Mouse (Mus musculus) MEL (cell line): ENCODE data around the gene Tspan13. TPM values are rescaled to one million over a fixed set of nuclear protein-coding genes. Genes with fewer than 3 reads are reported as not detected.

Experiments used
- DNase-seq: peaks from one replicate; pipeline ENCODE4 v3.0.0; 2011; ENCODE audit warnings: low read depth, low spot score
- H3K27ac ChIP-seq: 2 replicates; pipeline ENCODE4 v1.5.1; 2012; ENCODE audit warnings: low read depth, mild to moderate bottlenecking, control low read depth, low read length, moderate library complexity; ENCODE audit not compliant: control insufficient read depth
- H3K27me3 ChIP-seq, 2 experiments: fragments of 150-350 bp in 1 of 2; sonication (generic) in 1 of 2; 2 replicates each; pipeline ENCODE4 v1.6.1; 2012; ENCODE audit warnings: low read length in 2 of 2, mild to moderate bottlenecking in 2 of 2, improper control_type of control experiment in 1 of 2, moderate library complexity in 1 of 2; ENCODE audit not compliant: insufficient read depth in 2 of 2, control insufficient read depth in 1 of 2
- H3K36me3 ChIP-seq, 2 experiments: 2 replicates each; pipeline ENCODE4 v1.6.1; 2012 to 2014; ENCODE audit warnings: low read length in 2 of 2, improper control_type of control experiment in 1 of 2, inconsistent platforms in 1 of 2, mild to moderate bottlenecking in 1 of 2; ENCODE audit not compliant: insufficient read depth in 2 of 2, control insufficient read depth in 1 of 2
- H3K4me1 ChIP-seq, 2 experiments: fragments of 150-350 bp in 1 of 2; sonication (generic) in 1 of 2; 2 replicates each; pipeline ENCODE4 v1.6.1; 2012; ENCODE audit warnings: low read length in 2 of 2, improper control_type of control experiment in 1 of 2, mild to moderate bottlenecking in 1 of 2; ENCODE audit not compliant: insufficient read depth in 2 of 2, control insufficient read depth in 1 of 2
- H3K4me3 ChIP-seq, 2 experiments: fragments of 150-350 bp in 1 of 2; sonication (generic) in 1 of 2; 2 replicates each; pipeline ENCODE4 v1.5.1; 2012; ENCODE audit warnings: low read depth in 2 of 2, low read length in 2 of 2, mild to moderate bottlenecking in 2 of 2, moderate library complexity in 2 of 2, control low read depth in 1 of 2, improper control_type of control experiment in 1 of 2; ENCODE audit not compliant: control insufficient read depth in 1 of 2, insufficient read depth in 1 of 2
- H3K79me2 ChIP-seq: 2 replicates; pipeline ENCODE4 v1.6.1; 2012; ENCODE audit warnings: mild to moderate bottlenecking, low read length, moderate library complexity; ENCODE audit not compliant: control insufficient read depth, poor library complexity, insufficient read depth
- H3K9ac ChIP-seq: 2 replicates; pipeline ENCODE4 v1.6.1; 2012; ENCODE audit warnings: low read depth, mild to moderate bottlenecking, control low read depth, low read length, moderate library complexity; ENCODE audit not compliant: control insufficient read depth, poor library complexity, severe bottlenecking
- H3K9me3 ChIP-seq: fragments of 150-350 bp; sonication (generic); replicated peaks from 2 replicates; pipeline ENCODE4 v1.6.1; 2012; ENCODE audit warnings: mild to moderate bottlenecking, low read length, improper control_type of control experiment, moderate library complexity; ENCODE audit not compliant: insufficient read depth
- BHLHE40 ChIP-seq: IDR thresholded peaks from 2 replicates; pipeline ENCODE4 v1.6.1; 2012; ENCODE audit warnings: low read depth, mild to moderate bottlenecking, inconsistent platforms, low read length, improper control_type of control experiment, borderline replicate concordance
- E2F4 ChIP-seq: IDR thresholded peaks from 2 replicates; pipeline ENCODE4 v1.6.1; 2011; ENCODE audit warnings: low read depth, low read length, improper control_type of control experiment, borderline replicate concordance
- ELF1 ChIP-seq: IDR thresholded peaks from 2 replicates; pipeline ENCODE4 v1.6.1; 2014; ENCODE audit warnings: low read depth, mild to moderate bottlenecking, inconsistent platforms, low read length, improper control_type of control experiment, moderate library complexity
- ETS1 ChIP-seq: IDR thresholded peaks from 2 replicates; pipeline ENCODE4 v1.6.1; 2012; ENCODE audit warnings: low read depth, mild to moderate bottlenecking, inconsistent platforms, low read length, improper control_type of control experiment, moderate library complexity
- GATA1 ChIP-seq: IDR thresholded peaks from 2 replicates; pipeline ENCODE4 v1.6.1; 2011; ENCODE audit warnings: low read depth, low read length, improper control_type of control experiment
- HCFC1 ChIP-seq: IDR thresholded peaks from 2 replicates; pipeline ENCODE4 v1.6.1; 2012; ENCODE audit warnings: low read depth, mild to moderate bottlenecking, inconsistent platforms, low read length, improper control_type of control experiment, moderate library complexity
- KAT2A ChIP-seq: conservative IDR thresholded peaks from 2 replicates; pipeline ENCODE4 v1.6.1; 2012; ENCODE audit warnings: low read depth, low read length, improper control_type of control experiment, inconsistent platforms
- MAFK ChIP-seq: IDR thresholded peaks from 2 replicates; pipeline ENCODE4 v1.6.1; 2011; ENCODE audit warnings: low read depth, mild to moderate bottlenecking, low read length, improper control_type of control experiment, borderline replicate concordance
- MAZ ChIP-seq: IDR thresholded peaks from 2 replicates; pipeline ENCODE4 v1.6.1; 2012; ENCODE audit warnings: low read depth, mild to moderate bottlenecking, inconsistent platforms, low read length, improper control_type of control experiment
- MXI1 ChIP-seq: IDR thresholded peaks from 2 replicates; pipeline ENCODE4 v1.6.1; 2011; ENCODE audit warnings: mild to moderate bottlenecking, low read depth, low read length, improper control_type of control experiment
- MYC ChIP-seq: IDR thresholded peaks from 2 replicates; pipeline ENCODE4 v1.6.1; 2011; ENCODE audit warnings: low read depth, mild to moderate bottlenecking, low read length, improper control_type of control experiment, moderate library complexity
- NELFE ChIP-seq: IDR thresholded peaks from 2 replicates; pipeline ENCODE4 v1.6.1; 2011; ENCODE audit warnings: low read depth, low read length, improper control_type of control experiment
- POLR2A ChIP-seq, 2 experiments: IDR thresholded peaks; 2 replicates each; pipeline ENCODE4 v1.6.1; 2011 to 2012; ENCODE audit warnings: low read length in 2 of 2, mild to moderate bottlenecking in 2 of 2, control low read depth in 1 of 2, improper control_type of control experiment in 1 of 2, low read depth in 1 of 2, moderate library complexity in 1 of 2; ENCODE audit not compliant: control insufficient read depth in 1 of 2, insufficient read depth in 1 of 2, poor library complexity in 1 of 2
- POLR2AphosphoS2 ChIP-seq: IDR thresholded peaks from 2 replicates; pipeline ENCODE4 v1.6.1; 2011; ENCODE audit warnings: low read length, improper control_type of control experiment
- POLR2AphosphoS5 ChIP-seq: IDR thresholded peaks from 2 replicates; pipeline ENCODE4 v1.6.1; 2012; ENCODE audit warnings: low read depth, borderline replicate concordance, mild to moderate bottlenecking, inconsistent platforms, low read length, moderate library complexity, mixed read lengths
- RAD21 ChIP-seq: IDR thresholded peaks from 2 replicates; pipeline ENCODE4 v1.6.1; 2011; ENCODE audit warnings: mild to moderate bottlenecking, low read depth, low read length, improper control_type of control experiment
- SIN3A ChIP-seq: IDR thresholded peaks from 2 replicates; pipeline ENCODE4 v1.6.1; 2012; ENCODE audit warnings: low read length, improper control_type of control experiment, inconsistent platforms
- TBP ChIP-seq: IDR thresholded peaks from 2 replicates; pipeline ENCODE4 v1.8.0; 2011; ENCODE audit warnings: low read depth, low read length, improper control_type of control experiment
- TCF12 ChIP-seq: IDR thresholded peaks from 2 replicates; pipeline ENCODE4 v1.6.1; 2014; ENCODE audit warnings: low read depth, mild to moderate bottlenecking, inconsistent platforms, low read length, improper control_type of control experiment, moderate library complexity
- UBTF ChIP-seq: IDR thresholded peaks from 2 replicates; pipeline ENCODE4 v1.6.1; 2012; ENCODE audit warnings: low read depth, mild to moderate bottlenecking, inconsistent platforms, low read length, improper control_type of control experiment, moderate library complexity, borderline replicate concordance; ENCODE audit not compliant: insufficient read depth
- USF2 ChIP-seq, 2 experiments: IDR thresholded peaks; 2 replicates each; pipeline ENCODE4 v1.6.1; 2011 to 2012; ENCODE audit warnings: improper control_type of control experiment in 2 of 2, low read length in 2 of 2, borderline replicate concordance in 1 of 2, inconsistent platforms in 1 of 2, low read depth in 1 of 2, mild to moderate bottlenecking in 1 of 2; ENCODE audit not compliant: insufficient read depth in 1 of 2
- ZMIZ1 ChIP-seq: IDR thresholded peaks from 2 replicates; pipeline ENCODE4 v1.6.1; 2012; ENCODE audit warnings: low read depth, mild to moderate bottlenecking, inconsistent platforms, low read length, improper control_type of control experiment, moderate library complexity
- polyA plus RNA-seq, 2 experiments: library from polyadenylated mRNA; stranded (reverse) in 1 of 2; unstranded in 1 of 2; fragments of >175 nt in 1 of 2; fragments of >200 nt in 1 of 2; gene quantifications; 2 replicates each; pipeline versions ENCODE4 v1.2.1 to v1.2.4; 2012; ENCODE audit warnings: low replicate concordance in 2 of 2, low read depth in 1 of 2; ENCODE audit not compliant: insufficient read length in 2 of 2, insufficient read depth in 1 of 2, missing spikeins in 1 of 2
- total RNA-seq: library from RNA; depleted of rRNA; stranded (reverse); fragments of 300-350 nt; gene quantifications from 2 replicates; pipeline ENCODE4 v1.2.3, GENCODE M21; 2012; rRNA removed

Gene Tspan13
- 23.0 and 23.7 TPM in 2 replicates for total RNA-seq
- 10 to 100 TPM in 1 of 2 experiments, not detected in 1; 37.5 TPM for polyA plus RNA-seq

GRCm38 (mm10) chr12:36042348-36042778, at the start of gene Tspan13:
Gene Tspan13, minus strand, starts transcription at chr12:36042500.
- H3K79me2 ChIP-seq, result peaks cover 1% of the 10 kb centered on the region; the same call in 1 of the 2 replicates
- TF ChIP-seq MXI1 (peak; percentile 29), TCF12 (peak; percentile 65), ELF1 (peak; percentile 27; the same call in 1 of the 2 replicates), GATA1 (peak; percentile 68; the same call in 1 of the 2 replicates), ETS1 (peak; percentile 31; the same call in 1 of the 2 replicates), E2F4 (no peak), POLR2AphosphoS5 (no peak), HCFC1 (0 out of 2 replicates have a peak, but pooled peaks have one; percentile 15), USF2 (IDR thresholded peaks at IDR 0.05; ENCODE audit: borderline replicate concordance in 1 of 2, insufficient read depth in 1 of 2, low read depth in 1 of 2, low read length in 2 of 2) (no peak), KAT2A (no peak), NELFE (peak; percentile 76), POLR2A (IDR thresholded peaks at IDR 0.05; ENCODE audit: control insufficient read depth in 1 of 2, insufficient read depth in 1 of 2, low read depth in 1 of 2, low read length in 2 of 2, poor library complexity in 1 of 2) (peak; percentile 76 to 81), SIN3A (peak; percentile 38; the same call in 1 of the 2 replicates), POLR2AphosphoS2 (peak; percentile 52; the same call in 1 of the 2 replicates), MYC (no peak), ZMIZ1 (peak; percentile 79), TBP (0 out of 2 replicates have a peak, but pooled peaks have one; percentile 36), UBTF (no peak), RAD21 (no peak), MAZ (peak; percentile 83), BHLHE40 (peak; percentile 85), MAFK (no peak)
- peak within 1 kb of the TSS; percentile 6; the same call in 1 of the 2 replicates for H3K27ac ChIP-seq
- H3K27me3 ChIP-seq, result no peaks in the 10 kb centered on the region
- DNase-seq, result peak; percentile 95
- peak within 1 kb of the TSS; percentile 80 for H3K9ac ChIP-seq
- H3K36me3 ChIP-seq, result peaks cover 0 to 11% of the 10 kb centered on the region in 2 experiments; a peak in 2 of 4 replicates
- peak within 1 kb of the TSS; percentile 91 to 100 for H3K4me3 ChIP-seq
- H3K4me1 ChIP-seq, result peaks cover 8 to 13% of the 10 kb centered on the region in 2 experiments
- no peaks in the 10 kb centered on the region for H3K9me3 ChIP-seq
